Mouse (Mus musculus): ENCODE measurements around the gene Tarbp2. TPM values are rescaled to one million over a fixed set of nuclear protein-coding genes. Genes with fewer than 3 reads are reported as not detected.

Tarbp2 gene
- polyA plus RNA-seq, 1 experiment from 2014 or later = 143 TPM

DNA sequence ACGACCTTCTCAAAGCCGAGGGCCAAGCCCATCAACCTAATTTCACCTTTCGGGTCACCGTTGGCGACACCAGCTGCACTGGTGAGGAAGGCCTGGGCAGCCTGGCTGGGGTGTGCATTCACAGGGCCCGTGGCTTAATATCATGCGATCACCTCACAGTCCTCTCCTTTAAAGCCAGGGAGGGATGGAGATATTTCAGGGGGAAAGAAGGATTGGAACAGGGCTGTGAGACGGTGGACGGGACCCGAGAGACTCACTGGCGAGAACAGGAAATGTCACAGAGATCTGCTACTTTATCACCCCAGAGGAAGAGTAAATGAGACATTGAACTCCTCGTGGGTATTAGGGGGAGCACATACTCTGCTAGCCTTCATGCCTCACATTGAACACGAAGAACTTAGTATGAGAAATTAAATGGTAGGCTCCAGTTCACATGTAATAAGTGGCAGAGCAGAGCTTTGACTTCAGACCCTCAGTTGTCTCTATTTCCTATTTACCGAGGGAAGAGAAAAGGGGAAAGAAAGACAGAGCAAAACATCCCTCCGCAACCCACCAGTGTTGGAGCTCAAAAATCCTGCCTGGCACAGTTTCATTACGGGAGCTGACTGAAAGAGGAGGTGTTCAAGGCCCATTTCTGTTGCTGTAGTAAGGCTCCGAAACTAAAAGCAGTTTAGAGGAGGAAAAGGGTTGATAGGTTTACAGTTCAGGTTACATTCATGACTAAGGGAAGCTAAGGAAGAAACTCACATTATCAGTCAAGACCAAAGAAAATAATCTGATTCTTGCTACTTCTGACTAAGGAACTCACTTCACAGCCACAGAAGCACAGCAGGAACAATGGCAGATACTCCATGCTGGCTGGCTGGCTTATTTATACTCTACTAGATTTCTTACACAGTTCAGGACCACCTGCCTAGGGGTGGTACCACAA, 1.5 kb downstream of the Tarbp2 start:
- peaks cover 41% of the 10 kb centered on the region for H3K4me1 ChIP-seq
- peak overlapping the region; percentile 74 for H3K4me3 ChIP-seq
- DNase-seq (ENCODE audit: low spot score) = no peak
- WGBS = 68% methylated on average over 17 of the region's 17 CpGs
- peak overlapping the region; percentile 98 for H3K27ac ChIP-seq
- no peaks in the 10 kb centered on the region for H3K9me3 ChIP-seq (replicated peaks)
- peaks cover 43% of the 10 kb centered on the region for H3K36me3 ChIP-seq
- no peaks in the 10 kb centered on the region for H3K27me3 ChIP-seq (ENCODE audit: low read depth, poor library complexity, severe bottlenecking)

DNA sequence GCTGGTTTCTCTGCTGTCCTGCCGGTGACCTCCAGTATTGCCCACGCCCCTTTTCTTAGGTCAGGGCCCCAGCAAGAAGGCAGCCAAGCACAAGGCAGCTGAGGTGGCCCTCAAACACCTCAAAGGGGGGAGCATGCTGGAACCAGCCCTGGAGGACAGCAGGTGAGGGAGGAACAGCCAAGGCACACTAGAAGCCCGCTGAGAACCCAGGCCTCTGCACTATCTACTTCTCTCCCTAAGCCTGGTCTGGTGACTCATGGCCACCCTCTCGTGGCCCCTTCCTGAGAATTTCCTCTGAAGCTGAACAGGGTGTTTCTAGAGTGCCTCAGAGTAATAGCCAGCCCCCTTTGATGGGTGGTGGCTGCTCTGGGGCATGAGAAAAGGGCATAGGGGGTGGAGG, 2.4 kb downstream of the Tarbp2 start:
- Histone ChIP-seq H3K9me3 (replicated peaks) (no peaks in the 10 kb centered on the region), H3K4me1 (peaks cover 39% of the 10 kb centered on the region), H3K27ac (no peak overlapping the region), H3K4me3 (no peak overlapping the region), H3K27me3 (ENCODE audit: low read depth, poor library complexity, severe bottlenecking) (no peaks in the 10 kb centered on the region), H3K36me3 (peaks cover 48% of the 10 kb centered on the region)
- no peak for DNase-seq (ENCODE audit: low spot score)
- WGBS = 84% methylated on average over 4 of the region's 4 CpGs

GRCm38 (mm10) chr15:102521480-102521879, 3.5 kb downstream of the Tarbp2 start:
- Histone ChIP-seq H3K4me1 (peaks cover 28% of the 10 kb centered on the region), H3K9me3 (replicated peaks) (no peaks in the 10 kb centered on the region), H3K27ac (no peak overlapping the region), H3K27me3 (ENCODE audit: low read depth, poor library complexity, severe bottlenecking) (no peaks in the 10 kb centered on the region), H3K36me3 (peaks cover 53% of the 10 kb centered on the region), H3K4me3 (no peak overlapping the region)
- WGBS = 90% methylated on average over 4 of the region's 4 CpGs
- no peak for DNase-seq (ENCODE audit: low spot score)

DNA sequence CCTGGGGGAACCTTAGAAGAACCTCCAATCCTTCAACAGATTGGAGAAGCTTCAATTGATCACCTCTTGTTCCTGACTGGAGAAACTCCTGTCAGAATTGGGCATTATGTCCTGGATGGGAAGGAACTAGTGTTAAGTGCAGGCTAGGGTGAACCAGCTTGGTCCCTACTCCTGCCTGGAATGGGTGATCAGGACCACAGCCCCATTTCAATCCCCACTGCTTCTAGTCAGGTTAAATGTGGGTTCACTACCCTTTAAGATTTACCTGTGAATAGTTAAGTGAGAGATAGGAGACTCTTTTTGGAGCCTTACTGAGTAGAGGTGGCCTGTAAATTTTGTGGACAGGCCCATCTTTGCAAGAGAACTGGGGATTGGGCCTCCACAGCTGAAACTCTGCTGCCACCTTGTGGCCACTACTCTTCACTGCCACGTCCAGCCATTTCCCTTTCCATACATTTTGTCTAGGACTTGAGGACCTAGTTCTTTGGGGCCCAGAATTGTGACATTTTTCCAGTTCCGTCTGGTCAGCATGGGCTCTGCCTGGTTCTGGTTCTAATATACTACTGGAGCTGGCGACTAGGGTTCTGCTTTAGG, 7.0 kb downstream of the Tarbp2 start, which contains the start of gene Npff:
Gene Npff (minus strand): TSS at position 51 of the 594 bp plus-strand sequence.
- Histone ChIP-seq H3K4me1 (peaks cover 10% of the 10 kb centered on the region; the same call in 1 of the 2 replicates), H3K9me3 (replicated peaks) (no peaks in the 10 kb centered on the region), H3K4me3 (no peak within 1 kb of the TSS), H3K27ac (no peak within 1 kb of the TSS), H3K27me3 (ENCODE audit: low read depth, poor library complexity, severe bottlenecking) (no peaks in the 10 kb centered on the region), H3K36me3 (peaks cover 80% of the 10 kb centered on the region)
- 7% methylated on average over 3 of the region's 3 CpGs for WGBS
- peak; percentile 87 for DNase-seq (ENCODE audit: low spot score)

GRCm38 (mm10) chr15:102526111-102527002, 8.4 kb downstream of the Tarbp2 start:
- no peaks in the 10 kb centered on the region for H3K9me3 ChIP-seq (replicated peaks)
- H3K27me3 ChIP-seq (ENCODE audit: low read depth, poor library complexity, severe bottlenecking) = no peaks in the 10 kb centered on the region
- peaks cover 80% of the 10 kb centered on the region for H3K36me3 ChIP-seq
- no peak overlapping the region for H3K27ac ChIP-seq
- no peak for DNase-seq (ENCODE audit: low spot score)
- 86% methylated on average over 6 of the region's 6 CpGs for WGBS
- H3K4me3 ChIP-seq = no peak overlapping the region
- peaks cover 4% of the 10 kb centered on the region; the same call in 1 of the 2 replicates for H3K4me1 ChIP-seq

DNA sequence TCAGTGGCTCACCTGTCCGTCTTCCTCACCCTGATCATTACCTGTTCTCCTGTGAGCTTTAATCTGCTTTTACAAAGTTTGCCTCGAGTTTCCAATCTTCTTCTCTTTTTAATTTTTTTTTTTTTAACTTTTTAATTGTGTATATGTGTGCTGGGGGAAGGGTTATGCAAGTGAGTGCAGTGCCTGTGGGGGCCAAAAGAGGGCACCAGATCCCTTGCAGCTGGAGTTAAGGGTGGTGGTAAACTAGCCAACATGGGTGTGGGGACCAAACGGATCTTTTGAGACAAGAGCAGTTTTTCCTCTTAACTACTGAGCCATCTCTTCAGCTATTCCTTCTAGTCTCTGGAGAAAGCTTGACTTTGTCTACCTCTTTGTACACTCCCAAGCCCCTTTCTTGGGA, 9.9 kb downstream of the Tarbp2 start:
- Histone ChIP-seq H3K27me3 (ENCODE audit: low read depth, poor library complexity, severe bottlenecking) (no peaks in the 10 kb centered on the region), H3K27ac (no peak overlapping the region), H3K36me3 (peaks cover 80% of the 10 kb centered on the region), H3K4me1 (peaks cover 4% of the 10 kb centered on the region; the same call in 1 of the 2 replicates), H3K4me3 (no peak overlapping the region), H3K9me3 (replicated peaks) (no peaks in the 10 kb centered on the region)
- WGBS = 89% methylated on average over 3 of the region's 3 CpGs
- no peak for DNase-seq (ENCODE audit: low spot score)

GRCm38 (mm10) chr15:102528396-102528795, 10.4 kb downstream of the Tarbp2 start:
- Histone ChIP-seq H3K27me3 (ENCODE audit: low read depth, poor library complexity, severe bottlenecking) (no peaks in the 10 kb centered on the region), H3K36me3 (peaks cover 82% of the 10 kb centered on the region), H3K27ac (no peak overlapping the region), H3K4me3 (no peak overlapping the region), H3K4me1 (peaks cover 4% of the 10 kb centered on the region; the same call in 1 of the 2 replicates), H3K9me3 (replicated peaks) (no peaks in the 10 kb centered on the region)
- 95% methylated on average over 1 of the region's 1 CpGs for WGBS
- DNase-seq (ENCODE audit: low spot score) = no peak

- no peaks in the 10 kb centered on the region for H3K9me3 ChIP-seq (replicated peaks)
- no peak for DNase-seq (ENCODE audit: low spot score)
- WGBS = 81% methylated on average over 4 of the region's 4 CpGs
- peaks cover 86% of the 10 kb centered on the region for H3K36me3 ChIP-seq
- no peaks in the 10 kb centered on the region for H3K27me3 ChIP-seq (ENCODE audit: low read depth, poor library complexity, severe bottlenecking)
- H3K4me1 ChIP-seq = peaks cover 10% of the 10 kb centered on the region
- H3K4me3 ChIP-seq = no peak overlapping the region
- no peak overlapping the region for H3K27ac ChIP-seq
Observed at GRCm38 (mm10) chr15:102530566-102530965, 12.6 kb downstream of the Tarbp2 start.

GRCm38 (mm10) chr15:102531586-102531985, 13.6 kb downstream of the Tarbp2 start:
- no peak overlapping the region for H3K27ac ChIP-seq
- DNase-seq (ENCODE audit: low spot score) = no peak
- H3K4me3 ChIP-seq = no peak overlapping the region
- WGBS = 68% methylated on average over 4 of the region's 4 CpGs
- peaks cover 92% of the 10 kb centered on the region for H3K36me3 ChIP-seq
- H3K27me3 ChIP-seq (ENCODE audit: low read depth, poor library complexity, severe bottlenecking) = no peaks in the 10 kb centered on the region
- no peaks in the 10 kb centered on the region for H3K9me3 ChIP-seq (replicated peaks)
- peaks cover 10% of the 10 kb centered on the region for H3K4me1 ChIP-seq

DNA sequence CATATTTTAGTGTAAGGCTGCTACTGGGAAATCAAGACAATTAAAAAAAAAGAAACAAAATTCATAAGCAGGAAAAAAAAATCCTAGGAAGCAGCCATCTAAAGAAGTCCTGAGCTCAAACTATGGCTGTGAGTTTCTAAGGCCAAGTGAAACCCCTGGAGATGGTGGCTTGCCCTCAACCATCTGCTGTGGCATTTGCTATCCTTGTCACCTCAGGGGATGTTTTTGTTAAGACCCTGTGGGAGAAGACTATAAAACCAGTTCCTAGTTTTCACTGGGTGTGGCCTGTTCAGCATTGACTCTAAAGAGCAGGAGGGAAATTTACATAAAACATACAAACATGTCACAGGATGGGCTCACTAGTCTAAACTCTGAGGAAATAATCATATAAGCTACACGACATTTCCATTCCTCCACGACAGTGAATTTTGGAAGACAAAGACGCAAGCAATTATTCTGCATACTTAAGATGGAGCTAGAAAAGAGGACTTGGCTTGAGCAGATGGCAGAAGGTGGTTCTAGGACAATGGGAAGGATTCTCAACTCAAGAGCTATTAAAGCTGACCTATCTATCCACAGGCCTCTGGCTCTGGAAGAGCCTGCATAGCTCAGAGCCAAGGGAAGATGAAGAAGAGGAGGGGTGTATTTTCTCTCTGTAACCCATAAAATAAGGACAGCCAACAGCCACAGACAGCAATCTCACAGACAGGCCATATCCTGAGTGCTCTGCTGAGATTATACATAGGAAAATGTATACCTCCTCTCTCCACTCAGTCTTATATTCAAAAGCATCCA, 14.3 kb downstream of the Tarbp2 start:
- H3K9me3 ChIP-seq (replicated peaks) = no peaks in the 10 kb centered on the region
- H3K27ac ChIP-seq = no peak overlapping the region
- H3K4me3 ChIP-seq = no peak overlapping the region
- 92% methylated on average over 3 of the region's 3 CpGs for WGBS
- no peak for DNase-seq (ENCODE audit: low spot score)
- H3K36me3 ChIP-seq = peaks cover 95% of the 10 kb centered on the region
- H3K27me3 ChIP-seq (ENCODE audit: low read depth, poor library complexity, severe bottlenecking) = no peaks in the 10 kb centered on the region
- H3K4me1 ChIP-seq = peaks cover 10% of the 10 kb centered on the region

DNA sequence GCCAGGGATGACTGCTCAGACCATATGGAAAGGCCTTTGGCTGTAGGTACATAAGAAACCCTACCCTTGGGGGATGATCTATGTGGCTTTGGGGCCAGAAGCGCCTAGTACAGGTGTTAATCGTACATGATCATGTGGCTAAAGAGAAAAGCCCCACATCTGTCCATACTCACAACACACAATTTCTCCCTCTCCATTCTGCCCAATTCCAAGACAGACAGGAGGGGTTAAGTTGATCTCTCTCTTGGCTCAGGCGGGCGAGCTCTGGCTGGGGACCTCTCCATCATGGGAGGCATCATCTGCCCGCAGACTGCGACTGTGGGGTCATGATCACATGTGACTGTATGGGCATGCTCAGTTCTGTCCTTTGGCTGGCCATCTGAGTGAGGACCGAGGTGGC, 15.9 kb downstream of the Tarbp2 start:
- no peak for DNase-seq (ENCODE audit: low spot score)
- H3K9me3 ChIP-seq (replicated peaks) = no peaks in the 10 kb centered on the region
- no peaks in the 10 kb centered on the region for H3K27me3 ChIP-seq (ENCODE audit: low read depth, poor library complexity, severe bottlenecking)
- peaks cover 10% of the 10 kb centered on the region for H3K4me1 ChIP-seq
- WGBS = 78% methylated on average over 7 of the region's 7 CpGs
- peaks cover 87% of the 10 kb centered on the region for H3K36me3 ChIP-seq
- no peak overlapping the region for H3K4me3 ChIP-seq
- H3K27ac ChIP-seq = 0 out of 2 replicates have a peak overlapping the region, but pooled peaks have one; percentile 0

- H3K27me3 ChIP-seq (ENCODE audit: low read depth, poor library complexity, severe bottlenecking) = no peaks in the 10 kb centered on the region
- H3K27ac ChIP-seq = no peak overlapping the region
- H3K4me1 ChIP-seq = no peaks in the 10 kb centered on the region
- H3K9me3 ChIP-seq (replicated peaks) = no peaks in the 10 kb centered on the region
- peaks cover 86% of the 10 kb centered on the region for H3K36me3 ChIP-seq
- 92% methylated on average over 4 of the region's 4 CpGs for WGBS
- DNase-seq (ENCODE audit: low spot score) = no peak
- H3K4me3 ChIP-seq = no peak overlapping the region
Observed at GRCm38 (mm10) chr15:102544801-102545200, 26.8 kb downstream of the Tarbp2 start.
